Mouse (Mus musculus): ENCODE measurements at regions not wholly inside any gene's neighbourhood (a gene's known extent, or its start where the extent isn't known, plus 50 kb on each side); places are given as distances from the start of the nearest gene placed in this dataset.

DNA sequence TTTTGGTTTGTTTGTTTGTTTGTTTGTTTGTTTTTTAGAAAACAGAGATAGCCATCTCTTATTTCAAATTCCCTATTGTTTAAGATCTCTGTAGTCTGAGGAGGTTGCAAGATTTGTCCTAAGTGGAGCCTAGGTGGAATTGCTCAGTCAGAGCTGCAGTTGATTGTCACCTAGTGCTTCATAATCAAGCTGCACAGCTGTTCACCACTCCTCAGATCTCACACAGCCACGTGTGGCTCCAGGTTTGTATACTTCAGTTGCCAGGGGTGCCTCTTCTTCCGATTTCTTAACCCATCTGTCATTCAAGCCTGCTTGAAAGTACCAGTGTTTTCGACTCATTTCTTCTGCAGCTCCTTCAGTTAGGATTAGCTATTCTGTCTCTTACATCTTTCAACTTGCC lies 342.3 kb downstream of the Foxo1 start:
- 73% methylated on average over 3 of the region's 3 CpGs for WGBS
- H3K4me1 ChIP-seq (ENCODE audit: control insufficient read depth, insufficient read depth, low read length) = no peaks in the 10 kb centered on the region; the same call in 1 of the 2 replicates
- no peak for ATAC-seq (ENCODE audit: low read depth)

GRCm38 (mm10) chr3:52608086-52608426 lies 339.9 kb downstream of the Foxo1 start:
- Histone ChIP-seq H3K9me3 (ENCODE audit: control insufficient read depth, low read length) (no peaks in the 10 kb centered on the region), H3K27ac (ENCODE audit: low read depth, low read length) (no peak overlapping the region), H3K27me3 (ENCODE audit: control insufficient read depth, insufficient read depth, low read length) (no peaks in the 10 kb centered on the region), H3K9ac (replicated peaks; ENCODE audit: low read depth, low read length) (no peak overlapping the region), H3K4me1 (ENCODE audit: control insufficient read depth, insufficient read depth, low read length) (peaks cover 5% of the 10 kb centered on the region; the same call in 1 of the 2 replicates), H3K4me2 (ENCODE audit: low read depth, low read length) (no peak overlapping the region), H3K4me3 (ENCODE audit: low read depth, low read length) (no peak overlapping the region), H3K36me3 (ENCODE audit: control insufficient read depth, insufficient read depth, low read length) (no peaks in the 10 kb centered on the region)
- no peak for ATAC-seq (ENCODE audit: low read depth)
- 93% methylated on average over 5 of the region's 5 CpGs for WGBS

More for the DNA sequence above, 342.3 kb downstream of the Foxo1 start:
- H3K27me3 ChIP-seq (ENCODE audit: control insufficient read depth, insufficient read depth, low read length) = no peaks in the 10 kb centered on the region
- no peaks in the 10 kb centered on the region for H3K9me3 ChIP-seq (ENCODE audit: control insufficient read depth, low read length)
- H3K4me3 ChIP-seq (ENCODE audit: low read depth, low read length) = no peak overlapping the region
- no peak overlapping the region for H3K4me2 ChIP-seq (ENCODE audit: low read depth, low read length)
- H3K9ac ChIP-seq (replicated peaks; ENCODE audit: low read depth, low read length) = no peak overlapping the region
- no peaks in the 10 kb centered on the region for H3K36me3 ChIP-seq (ENCODE audit: control insufficient read depth, insufficient read depth, low read length)
- no peak overlapping the region for H3K27ac ChIP-seq (ENCODE audit: low read depth, low read length)

DNA sequence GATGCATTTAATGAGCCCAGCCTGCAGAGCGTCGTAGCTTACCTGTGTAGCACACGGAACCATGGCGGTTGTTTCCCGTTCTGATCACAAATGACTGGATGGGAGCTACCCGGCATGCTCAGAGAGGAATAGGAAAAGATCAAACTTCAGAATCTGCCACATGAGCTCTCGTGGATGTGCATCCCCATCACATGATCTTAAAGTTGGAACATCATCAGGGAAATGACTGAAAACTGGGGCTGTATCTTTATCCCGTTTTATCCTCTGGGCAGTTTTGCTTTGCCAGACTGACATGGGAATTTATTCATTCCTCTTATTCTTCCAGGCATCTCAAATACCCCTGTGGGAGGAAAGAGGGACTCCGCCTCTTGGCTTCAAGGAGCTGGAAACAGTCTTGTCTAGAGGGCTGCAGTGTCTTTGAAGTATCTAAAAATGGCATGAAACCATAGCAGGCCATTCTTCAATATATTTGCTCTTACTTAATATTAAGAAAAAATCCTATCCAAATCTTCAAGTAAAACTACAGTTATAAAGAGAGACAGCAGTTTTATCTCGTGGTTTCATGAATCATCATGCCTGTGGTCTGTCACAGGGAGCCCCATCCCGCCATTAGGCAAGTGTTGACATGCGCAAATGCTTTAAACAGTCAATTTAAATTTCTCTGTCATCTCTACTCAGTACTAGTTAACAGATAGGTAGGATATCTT lies 339.4 kb downstream of the Foxo1 start:
- Histone ChIP-seq H3K27me3 (ENCODE audit: control insufficient read depth, insufficient read depth, low read length) (no peaks in the 10 kb centered on the region), H3K4me1 (ENCODE audit: control insufficient read depth, insufficient read depth, low read length) (peaks cover 5% of the 10 kb centered on the region; the same call in 1 of the 2 replicates), H3K9me3 (ENCODE audit: control insufficient read depth, low read length) (no peaks in the 10 kb centered on the region), H3K9ac (replicated peaks; ENCODE audit: low read depth, low read length) (no peak overlapping the region), H3K4me2 (ENCODE audit: low read depth, low read length) (no peak overlapping the region), H3K4me3 (ENCODE audit: low read depth, low read length) (no peak overlapping the region), H3K27ac (ENCODE audit: low read depth, low read length) (no peak overlapping the region), H3K36me3 (ENCODE audit: control insufficient read depth, insufficient read depth, low read length) (no peaks in the 10 kb centered on the region)
- 88% methylated on average over 12 of the region's 12 CpGs for WGBS
- ATAC-seq (ENCODE audit: low read depth) = no peak

DNA sequence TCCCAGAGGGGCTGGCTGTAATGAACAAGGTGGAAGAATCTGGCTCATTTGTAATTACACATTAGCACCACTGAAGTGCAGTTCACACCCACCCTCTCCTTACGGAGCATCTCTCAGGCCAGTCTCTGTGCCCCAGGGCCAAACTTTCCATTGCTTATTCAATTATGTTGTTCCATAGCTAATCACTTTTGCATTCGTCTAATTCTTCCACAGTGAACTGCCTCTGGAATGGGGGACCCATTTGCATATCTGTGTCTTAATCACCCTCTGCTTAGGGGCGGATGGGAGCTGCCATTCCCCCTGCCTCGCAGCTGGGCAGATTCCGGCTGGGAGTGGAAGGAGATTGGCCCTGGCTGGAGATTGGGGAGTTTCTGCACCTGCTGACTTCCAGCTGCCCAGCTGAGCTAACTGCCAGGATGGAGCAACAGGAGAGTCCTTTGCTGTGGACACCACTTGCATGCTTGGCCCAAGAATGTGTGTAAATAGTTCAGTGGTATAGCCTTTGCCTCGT lies 337.2 kb downstream of the Foxo1 start:
- Histone ChIP-seq H3K4me2 (ENCODE audit: low read depth, low read length) (no peak overlapping the region), H3K9ac (replicated peaks; ENCODE audit: low read depth, low read length) (no peak overlapping the region), H3K4me3 (ENCODE audit: low read depth, low read length) (no peak overlapping the region), H3K27me3 (ENCODE audit: control insufficient read depth, insufficient read depth, low read length) (no peaks in the 10 kb centered on the region), H3K27ac (ENCODE audit: low read depth, low read length) (no peak overlapping the region), H3K4me1 (ENCODE audit: control insufficient read depth, insufficient read depth, low read length) (peaks cover 5% of the 10 kb centered on the region; the same call in 1 of the 2 replicates), H3K36me3 (ENCODE audit: control insufficient read depth, insufficient read depth, low read length) (no peaks in the 10 kb centered on the region), H3K9me3 (ENCODE audit: control insufficient read depth, low read length) (no peaks in the 10 kb centered on the region)
- peak; percentile 75; the same call in 1 of the 2 replicates for ATAC-seq (ENCODE audit: low read depth)
- 19% methylated on average over 6 of the region's 6 CpGs for WGBS

DNA sequence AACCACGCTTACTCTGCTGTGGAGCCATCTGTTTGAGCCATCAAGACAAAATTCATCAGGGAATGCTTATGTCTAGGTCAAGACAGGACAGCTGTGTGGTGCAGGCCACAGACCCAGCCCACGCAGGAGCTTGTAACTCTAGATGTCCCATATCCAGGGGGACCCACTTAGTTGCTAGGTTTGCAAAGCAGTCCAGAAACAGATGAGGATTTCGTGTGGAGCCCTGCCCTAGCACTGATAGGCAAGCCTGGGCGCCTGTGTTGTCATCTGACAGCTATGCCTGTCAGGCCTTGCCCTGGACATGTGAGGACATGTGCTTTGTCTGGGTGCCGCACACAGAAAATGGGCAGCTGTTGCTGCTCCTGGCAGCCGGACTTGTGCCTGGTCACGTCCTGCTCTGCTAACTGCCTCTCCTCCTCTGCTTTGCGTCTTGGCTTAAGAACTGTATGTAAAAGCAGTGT lies 335.1 kb downstream of the Foxo1 start:
- no peaks in the 10 kb centered on the region for H3K36me3 ChIP-seq (ENCODE audit: control insufficient read depth, insufficient read depth, low read length)
- H3K9ac ChIP-seq (replicated peaks; ENCODE audit: low read depth, low read length) = no peak overlapping the region
- no peak overlapping the region for H3K4me3 ChIP-seq (ENCODE audit: low read depth, low read length)
- no peak overlapping the region for H3K27ac ChIP-seq (ENCODE audit: low read depth, low read length)
- no peak for ATAC-seq (ENCODE audit: low read depth)
- 83% methylated on average over 8 of the region's 8 CpGs for WGBS
- no peaks in the 10 kb centered on the region for H3K27me3 ChIP-seq (ENCODE audit: control insufficient read depth, insufficient read depth, low read length)
- H3K4me2 ChIP-seq (ENCODE audit: low read depth, low read length) = no peak overlapping the region
- H3K9me3 ChIP-seq (ENCODE audit: control insufficient read depth, low read length) = no peaks in the 10 kb centered on the region
- H3K4me1 ChIP-seq (ENCODE audit: control insufficient read depth, insufficient read depth, low read length) = peaks cover 5% of the 10 kb centered on the region; the same call in 1 of the 2 replicates

GRCm38 (mm10) chr3:52601011-52601745 lies 333.0 kb downstream of the Foxo1 start:
- Histone ChIP-seq H3K27ac (ENCODE audit: low read depth, low read length) (no peak overlapping the region), H3K27me3 (ENCODE audit: control insufficient read depth, insufficient read depth, low read length) (no peaks in the 10 kb centered on the region), H3K9ac (replicated peaks; ENCODE audit: low read depth, low read length) (no peak overlapping the region), H3K4me2 (ENCODE audit: low read depth, low read length) (no peak overlapping the region), H3K4me1 (ENCODE audit: control insufficient read depth, insufficient read depth, low read length) (peaks cover 5% of the 10 kb centered on the region; the same call in 1 of the 2 replicates), H3K36me3 (ENCODE audit: control insufficient read depth, insufficient read depth, low read length) (no peaks in the 10 kb centered on the region), H3K4me3 (ENCODE audit: low read depth, low read length) (no peak overlapping the region), H3K9me3 (ENCODE audit: control insufficient read depth, low read length) (no peaks in the 10 kb centered on the region)
- 94% methylated on average over 21 of the region's 21 CpGs for WGBS
- ATAC-seq (ENCODE audit: low read depth) = no peak

GRCm38 (mm10) chr3:52600581-52600980 lies 332.4 kb downstream of the Foxo1 start:
- 92% methylated on average over 13 of the region's 13 CpGs for WGBS
- Histone ChIP-seq H3K9me3 (ENCODE audit: control insufficient read depth, low read length) (no peaks in the 10 kb centered on the region), H3K4me1 (ENCODE audit: control insufficient read depth, insufficient read depth, low read length) (peaks cover 5% of the 10 kb centered on the region; the same call in 1 of the 2 replicates), H3K27ac (ENCODE audit: low read depth, low read length) (no peak overlapping the region), H3K9ac (replicated peaks; ENCODE audit: low read depth, low read length) (no peak overlapping the region), H3K36me3 (ENCODE audit: control insufficient read depth, insufficient read depth, low read length) (no peaks in the 10 kb centered on the region), H3K4me2 (ENCODE audit: low read depth, low read length) (no peak overlapping the region), H3K27me3 (ENCODE audit: control insufficient read depth, insufficient read depth, low read length) (no peaks in the 10 kb centered on the region), H3K4me3 (ENCODE audit: low read depth, low read length) (no peak overlapping the region)
- no peak for ATAC-seq (ENCODE audit: low read depth)

DNA sequence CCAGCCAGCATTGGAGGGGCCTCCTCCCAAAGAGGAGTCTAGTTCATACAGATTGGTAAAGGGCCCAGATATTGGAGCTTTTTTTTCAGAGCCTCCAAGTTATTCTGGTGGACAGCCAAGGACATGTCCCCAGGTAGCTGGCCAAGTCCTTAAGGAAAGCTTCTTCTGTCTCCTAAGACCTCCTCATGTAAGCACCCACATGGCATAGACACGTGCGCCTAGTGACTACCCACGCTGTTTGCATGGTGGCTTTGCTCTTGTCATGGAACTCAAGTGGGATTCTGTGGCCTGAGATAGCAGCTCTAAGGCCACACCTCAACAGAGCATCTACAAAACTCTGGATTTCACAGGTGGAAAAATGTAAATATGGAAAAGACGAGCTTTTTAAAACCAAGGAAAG lies 332.0 kb downstream of the Foxo1 start:
- 95% methylated on average over 4 of the region's 4 CpGs for WGBS
- peaks cover 2% of the 10 kb centered on the region; the same call in 1 of the 2 replicates for H3K4me1 ChIP-seq (ENCODE audit: control insufficient read depth, insufficient read depth, low read length)
- H3K27me3 ChIP-seq (ENCODE audit: control insufficient read depth, insufficient read depth, low read length) = no peaks in the 10 kb centered on the region
- no peaks in the 10 kb centered on the region for H3K36me3 ChIP-seq (ENCODE audit: control insufficient read depth, insufficient read depth, low read length)
- H3K4me3 ChIP-seq (ENCODE audit: low read depth, low read length) = no peak overlapping the region
- H3K4me2 ChIP-seq (ENCODE audit: low read depth, low read length) = no peak overlapping the region
- H3K9me3 ChIP-seq (ENCODE audit: control insufficient read depth, low read length) = no peaks in the 10 kb centered on the region
- H3K27ac ChIP-seq (ENCODE audit: low read depth, low read length) = no peak overlapping the region
- H3K9ac ChIP-seq (replicated peaks; ENCODE audit: low read depth, low read length) = no peak overlapping the region
- no peak for ATAC-seq (ENCODE audit: low read depth)

DNA sequence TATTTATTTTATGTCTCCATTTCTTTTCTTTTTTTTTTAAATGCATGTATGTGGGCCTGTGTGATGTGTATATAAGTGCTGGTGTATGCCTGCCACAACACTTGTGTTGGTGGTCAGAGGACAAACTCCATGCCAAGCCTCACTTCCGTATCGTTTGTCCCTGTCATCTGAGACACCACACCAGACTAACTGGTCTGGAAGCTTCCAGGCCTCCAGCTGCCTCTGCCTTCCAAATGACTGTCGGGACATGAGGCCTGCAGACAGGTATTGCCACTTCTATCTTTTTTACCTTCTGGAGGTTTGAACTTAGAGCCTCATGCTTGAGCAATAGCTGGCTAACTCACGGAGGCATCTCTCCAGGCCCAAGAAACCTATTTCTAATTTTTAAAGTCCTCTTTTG lies 318.3 kb downstream of the Foxo1 start:
- Histone ChIP-seq H3K9ac (replicated peaks; ENCODE audit: low read depth, low read length) (no peak overlapping the region), H3K4me1 (ENCODE audit: control insufficient read depth, insufficient read depth, low read length) (no peaks in the 10 kb centered on the region), H3K27me3 (ENCODE audit: control insufficient read depth, insufficient read depth, low read length) (no peaks in the 10 kb centered on the region), H3K4me2 (ENCODE audit: low read depth, low read length) (no peak overlapping the region), H3K9me3 (ENCODE audit: control insufficient read depth, low read length) (no peaks in the 10 kb centered on the region), H3K27ac (ENCODE audit: low read depth, low read length) (no peak overlapping the region), H3K4me3 (ENCODE audit: low read depth, low read length) (no peak overlapping the region), H3K36me3 (ENCODE audit: control insufficient read depth, insufficient read depth, low read length) (no peaks in the 10 kb centered on the region)
- ATAC-seq (ENCODE audit: low read depth) = no peak
- 89% methylated on average over 4 of the region's 4 CpGs for WGBS

All from neural tube, embryonic 14.5 days (tissue).